Mouse (Mus musculus) CH12.LX (cell line): ENCODE data around the gene Lefty1.

Source experiments
- CHD2 ChIP-seq: IDR thresholded peaks from 2 replicates; pipeline ENCODE4 v1.6.1; 2011; ENCODE audit warnings: low read length, improper control_type of control experiment
- CTCF ChIP-seq, 2 experiments: IDR thresholded peaks in 1 of 2; conservative IDR thresholded peaks in 1 of 2; 2 replicates each; pipeline ENCODE4 v1.5.1; 2011 to 2012; ENCODE audit warnings: low read depth in 2 of 2, low read length in 2 of 2, improper control_type of control experiment in 1 of 2, inconsistent platforms in 1 of 2, mild to moderate bottlenecking in 1 of 2, moderate library complexity in 1 of 2
- E2F4 ChIP-seq: IDR thresholded peaks from 2 replicates; pipeline ENCODE4 v1.6.1; 2011; ENCODE audit warnings: low read depth, low read length, improper control_type of control experiment; ENCODE audit not compliant: insufficient replicate concordance
- ELF1 ChIP-seq: IDR thresholded peaks from 2 replicates; pipeline ENCODE4 v1.6.1; 2014; ENCODE audit warnings: low read depth, mild to moderate bottlenecking, inconsistent platforms, low read length, improper control_type of control experiment
- EP300 ChIP-seq: IDR thresholded peaks from 2 replicates; pipeline ENCODE4 v1.6.1; 2011; ENCODE audit warnings: low read length, improper control_type of control experiment
- JUN ChIP-seq: IDR thresholded peaks from 2 replicates; pipeline ENCODE4 v1.6.1; 2011; ENCODE audit warnings: low read depth, mild to moderate bottlenecking, low read length, improper control_type of control experiment, moderate library complexity; ENCODE audit not compliant: insufficient read depth
- MAX ChIP-seq: IDR thresholded peaks from 2 replicates; pipeline ENCODE4 v1.6.1; 2011; ENCODE audit warnings: low read length, improper control_type of control experiment
- MAZ ChIP-seq: IDR thresholded peaks from 2 replicates; pipeline ENCODE4 v1.6.1; 2012; ENCODE audit warnings: low read depth, mild to moderate bottlenecking, inconsistent platforms, low read length, improper control_type of control experiment, moderate library complexity
- MEF2A ChIP-seq: IDR thresholded peaks from 2 replicates; pipeline ENCODE4 v1.6.1; 2014; ENCODE audit warnings: low read depth, mild to moderate bottlenecking, inconsistent platforms, low read length, improper control_type of control experiment, borderline replicate concordance
- MXI1 ChIP-seq: IDR thresholded peaks from 2 replicates; pipeline ENCODE4 v1.6.1; 2011; ENCODE audit warnings: mild to moderate bottlenecking, low read depth, low read length, improper control_type of control experiment
- POLR2A ChIP-seq: IDR thresholded peaks from 2 replicates; pipeline ENCODE4 v1.6.1; 2011; ENCODE audit warnings: low read depth, mild to moderate bottlenecking, improper control_type of control experiment, low read length
- TCF12 ChIP-seq: IDR thresholded peaks from 2 replicates; pipeline ENCODE4 v1.6.1; 2014; ENCODE audit warnings: low read depth, mild to moderate bottlenecking, inconsistent platforms, low read length, improper control_type of control experiment
- USF1 ChIP-seq: IDR thresholded peaks from 2 replicates; pipeline ENCODE4 v1.6.1; 2014; ENCODE audit warnings: low read depth, mild to moderate bottlenecking, inconsistent platforms, low read length, improper control_type of control experiment
- ZNF384 ChIP-seq: IDR thresholded peaks from 2 replicates; pipeline ENCODE4 v1.6.1; 2012; ENCODE audit warnings: low read depth, low read length, improper control_type of control experiment, inconsistent platforms

DNA sequence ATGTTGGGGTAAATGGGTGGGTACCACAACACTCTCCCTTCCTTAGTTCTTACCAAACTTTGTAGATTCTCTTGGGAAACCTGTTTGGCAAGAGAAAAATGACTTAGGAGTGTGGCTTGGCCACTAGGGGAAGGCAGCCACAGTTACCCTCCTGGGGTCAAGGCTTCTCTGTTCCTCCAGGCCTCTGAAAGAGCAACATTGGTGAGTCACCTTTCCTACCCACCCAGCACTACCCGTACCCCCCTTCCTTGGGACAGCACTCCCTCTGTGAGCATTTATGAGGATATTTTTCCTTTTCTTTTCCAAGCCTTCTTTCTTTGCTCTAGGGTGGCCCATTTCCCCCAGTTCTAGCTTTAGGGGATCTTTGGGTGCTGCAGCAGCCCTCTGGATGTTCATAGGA, 9.1 kb downstream of the Lefty1 start:
- TF ChIP-seq MEF2A (no peak), TCF12 (no peak), CTCF (conservative IDR thresholded peaks at IDR 0.05 in 1 of 2, IDR thresholded peaks at IDR 0.05 in 1 of 2; ENCODE audit: low read depth in 2 of 2, low read length in 2 of 2) (peak in 1 of 2 experiments; percentile 16; a peak in 1 of 4 replicates), ZNF384 (no peak), E2F4 (no peak), MXI1 (no peak), POLR2A (no peak), ELF1 (no peak), USF1 (no peak), EP300 (no peak), MAZ (no peak), JUN (no peak), CHD2 (no peak), MAX (no peak)
